Mouse (Mus musculus): Measurements from ENCODE around the gene Fyb2.

Fyb2 gene

DNA sequence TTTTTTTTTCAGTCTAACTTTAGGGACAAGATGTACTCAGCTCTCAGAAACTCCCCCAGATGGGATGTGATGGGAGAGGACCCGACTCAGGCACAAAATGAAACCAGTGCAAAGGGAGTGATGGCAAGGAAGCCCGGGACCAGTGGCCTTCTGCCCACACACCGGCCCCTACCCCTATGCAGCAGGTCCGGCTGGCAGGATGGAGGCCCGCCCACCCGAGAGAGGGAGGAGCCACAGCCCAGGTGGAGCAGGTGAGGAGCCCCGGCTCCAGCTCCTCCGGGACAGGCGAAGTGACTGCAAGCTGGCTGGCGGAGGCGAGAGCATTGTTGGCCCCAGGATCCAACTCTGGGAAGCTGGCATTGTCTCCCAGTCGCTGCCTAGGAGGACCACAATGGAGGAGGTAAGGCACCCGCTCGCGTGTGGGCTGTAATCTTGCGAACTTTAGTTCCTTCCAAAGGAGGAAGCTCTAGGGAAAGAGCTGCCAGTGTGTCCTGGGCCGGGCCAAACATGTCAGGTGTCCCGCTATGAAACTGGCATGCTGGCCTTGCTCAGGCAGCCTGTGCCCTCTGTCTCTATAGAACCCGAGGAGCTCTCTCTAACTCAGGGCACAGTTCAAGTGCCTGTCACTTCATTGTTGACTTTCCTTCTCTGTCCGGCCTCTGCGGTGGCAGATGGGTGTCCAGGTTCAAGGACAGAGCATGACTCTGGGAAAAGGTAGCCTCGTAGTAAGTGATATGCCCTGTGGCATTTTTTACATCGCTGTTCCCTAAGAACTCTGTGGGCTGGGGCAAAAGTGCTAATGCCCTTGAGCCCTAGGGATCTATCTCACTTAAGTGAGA lies at the start of gene Fyb2:
Fyb2 (plus strand) TSS at position 166 of the 839 bp plus-strand sequence.
- DNase-seq (ENCODE audit: low spot score), result no peak

- DNase-seq (ENCODE audit: low spot score), result no peak
These were observed 48.9 kb upstream of the Fyb2 start for GRCm38 (mm10) chr4:104864397-104864796.

DNA sequence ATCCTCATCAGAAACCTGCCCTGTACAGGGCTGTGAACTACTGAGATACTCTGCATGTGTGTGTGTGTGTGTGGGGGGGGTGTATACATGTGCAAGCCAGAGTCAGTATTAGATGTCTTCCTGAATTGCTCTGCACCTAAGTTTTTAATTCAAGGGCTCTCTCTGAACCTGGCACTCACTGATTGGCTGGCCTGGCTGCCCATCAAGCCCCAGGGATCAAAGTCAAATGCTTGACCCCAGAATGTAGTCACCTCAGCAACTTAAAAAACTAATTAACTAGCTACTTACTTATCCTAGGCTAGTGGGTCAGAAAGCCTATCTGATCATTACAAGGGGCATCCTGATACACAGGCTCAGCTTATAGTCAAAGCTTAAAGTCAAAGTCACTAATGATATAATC lies 43.7 kb upstream of the Fyb2 start:
- DNase-seq (ENCODE audit: low spot score), result no peak

DNA sequence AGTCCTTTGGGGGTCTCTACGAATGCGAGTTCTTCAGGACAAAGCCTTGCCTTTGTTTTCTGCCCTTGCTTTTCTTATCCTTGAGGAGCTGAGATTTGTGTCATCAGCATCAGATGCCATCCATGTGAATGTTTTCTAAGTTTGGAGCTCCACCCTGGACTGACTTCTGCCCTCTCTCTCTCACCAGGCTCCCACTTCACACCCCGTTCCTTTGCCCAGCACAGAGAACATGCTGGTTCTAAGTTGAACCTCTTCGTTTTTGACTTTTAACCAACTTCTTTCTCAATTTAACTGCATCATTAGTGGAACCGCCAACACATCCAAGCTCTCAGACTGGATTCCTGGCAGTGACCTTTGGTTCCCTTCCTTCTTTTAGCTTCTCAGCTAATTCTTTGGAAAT lies 43.1 kb upstream of the Fyb2 start:
- DNase-seq (ENCODE audit: low spot score), result no peak

DNA sequence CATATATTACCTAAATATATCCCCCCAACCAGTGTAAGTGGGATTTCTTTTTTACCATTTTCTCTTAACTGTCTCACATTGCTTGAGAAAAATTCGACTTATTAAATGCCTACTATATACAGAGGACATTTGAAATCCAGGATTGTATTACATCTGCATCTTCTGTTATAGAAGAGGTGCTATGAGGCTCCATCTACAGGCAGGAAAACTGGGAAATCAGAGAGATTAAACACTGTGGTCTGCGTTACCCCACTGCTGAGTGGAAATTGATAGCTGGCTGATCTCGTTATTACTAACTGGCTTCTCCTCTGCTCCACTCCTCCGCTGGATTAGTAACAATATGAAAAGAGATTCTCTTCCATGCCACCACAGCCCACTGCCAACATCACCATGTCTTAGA lies 37.4 kb upstream of the Fyb2 start:
- DNase-seq (ENCODE audit: low spot score), result no peak

- no peak for DNase-seq (ENCODE audit: low spot score)
These were observed 36.9 kb upstream of the Fyb2 start, which contains the start of gene C8a for GRCm38 (mm10) chr4:104876323-104876722. C8a (minus strand) TSS chr4:104876398.

DNA sequence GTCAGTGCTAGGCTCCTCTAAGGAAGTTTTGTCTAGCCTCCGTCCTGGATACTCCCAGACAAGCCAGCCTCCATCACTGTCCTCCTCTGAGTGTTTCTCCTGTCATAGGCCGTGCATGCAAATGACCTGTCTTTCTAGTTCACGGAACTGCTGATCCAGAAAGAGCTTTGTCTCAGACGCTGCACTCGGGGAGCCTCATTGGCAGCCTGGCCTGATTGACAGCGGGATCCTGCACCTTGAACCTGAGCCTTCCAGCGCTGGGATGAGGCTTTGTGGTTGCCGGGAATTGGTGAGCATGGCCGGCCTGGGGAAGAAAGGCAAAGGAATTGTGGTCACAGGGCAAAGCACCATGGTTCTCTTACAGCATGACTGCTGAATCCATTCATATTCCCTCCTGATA lies 25.8 kb upstream of the Fyb2 start:
- DNase-seq (ENCODE audit: low spot score), result no peak

- DNase-seq (ENCODE audit: low spot score), result no peak
These were observed 24.6 kb upstream of the Fyb2 start for GRCm38 (mm10) chr4:104888499-104889262.

GRCm38 (mm10) chr4:104891708-104892107 lies 21.5 kb upstream of the Fyb2 start:
- DNase-seq (ENCODE audit: low spot score), result no peak

- no peak for DNase-seq (ENCODE audit: low spot score)
These were observed 19.7 kb upstream of the Fyb2 start for GRCm38 (mm10) chr4:104893588-104893987.

GRCm38 (mm10) chr4:104894004-104894734 lies 19.1 kb upstream of the Fyb2 start:
- DNase-seq (ENCODE audit: low spot score), result peak; percentile 48

DNA sequence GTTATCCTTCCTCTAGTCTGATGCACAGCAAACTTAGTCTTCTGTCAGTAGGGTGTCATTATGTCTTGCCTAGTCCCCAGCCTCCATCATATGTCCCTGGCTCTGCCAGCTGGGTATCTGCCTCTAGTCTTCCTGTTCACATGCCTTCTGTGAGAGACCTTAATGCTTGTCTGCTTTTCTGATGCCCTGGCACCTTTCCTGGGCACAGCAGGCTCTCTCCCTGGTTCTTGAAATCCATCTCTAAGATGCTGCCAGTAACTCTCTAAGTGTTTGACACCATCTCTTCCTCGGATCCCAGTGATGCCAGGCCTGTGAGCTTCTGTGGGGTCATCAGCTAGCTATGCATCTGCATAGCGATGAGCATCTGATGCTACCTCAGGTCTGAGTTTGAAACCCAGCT lies 10.4 kb upstream of the Fyb2 start:
- no peak for DNase-seq (ENCODE audit: low spot score)

- no peak for DNase-seq (ENCODE audit: low spot score)
These were observed 8.2 kb upstream of the Fyb2 start for GRCm38 (mm10) chr4:104905049-104905448.

GRCm38 (mm10) chr4:104911685-104912084 lies 1.6 kb upstream of the Fyb2 start:
- peak; percentile 25 for DNase-seq (ENCODE audit: low spot score)

DNA sequence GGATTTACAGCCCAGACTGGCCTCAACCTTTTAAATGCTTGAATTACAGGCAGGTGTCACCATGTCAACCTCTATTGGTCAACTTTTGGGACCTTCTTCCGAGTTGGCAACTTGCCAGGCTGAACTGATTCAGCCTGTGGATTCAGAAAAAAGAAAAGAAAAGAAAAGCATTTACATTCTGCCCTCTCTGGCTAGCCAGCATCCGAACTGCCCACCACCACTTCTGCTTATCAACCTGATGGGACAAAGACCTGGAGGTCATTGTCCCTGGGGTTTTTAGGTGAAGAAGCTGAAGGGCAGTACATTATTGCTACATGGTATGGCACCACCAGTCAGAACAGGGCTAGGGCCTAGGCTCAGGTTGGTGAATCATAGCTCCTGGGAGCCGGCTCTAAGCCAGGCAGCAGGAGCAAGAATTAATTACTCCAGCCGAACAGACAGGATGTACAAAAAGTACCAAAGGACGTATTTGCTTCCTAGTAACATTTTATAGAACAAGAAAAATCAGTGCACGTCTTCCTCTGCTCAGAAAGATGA lies 1.5 kb downstream of the Fyb2 start:
- no peak for DNase-seq (ENCODE audit: low spot score)

DNA sequence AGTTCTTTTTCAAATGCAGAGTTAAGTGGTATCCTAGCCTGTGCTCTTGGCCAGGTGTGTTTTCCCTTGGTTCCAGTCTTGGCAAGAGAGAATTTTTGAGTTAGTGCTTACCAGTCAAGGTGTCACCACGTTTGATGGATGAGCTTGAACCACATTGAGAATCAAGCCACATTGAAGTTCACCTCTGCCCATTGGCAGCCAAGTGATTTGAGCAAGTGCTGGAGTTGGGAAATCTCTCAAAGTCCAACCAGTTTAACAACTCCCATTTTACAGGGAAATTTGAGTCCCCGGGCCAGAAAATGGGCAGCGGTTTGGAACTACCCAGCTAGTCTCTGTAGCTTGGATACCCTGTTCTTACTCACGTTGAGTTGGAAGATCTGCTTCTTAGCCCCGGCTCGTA lies 4.8 kb downstream of the Fyb2 start:
- no peak for DNase-seq (ENCODE audit: low spot score)

DNA sequence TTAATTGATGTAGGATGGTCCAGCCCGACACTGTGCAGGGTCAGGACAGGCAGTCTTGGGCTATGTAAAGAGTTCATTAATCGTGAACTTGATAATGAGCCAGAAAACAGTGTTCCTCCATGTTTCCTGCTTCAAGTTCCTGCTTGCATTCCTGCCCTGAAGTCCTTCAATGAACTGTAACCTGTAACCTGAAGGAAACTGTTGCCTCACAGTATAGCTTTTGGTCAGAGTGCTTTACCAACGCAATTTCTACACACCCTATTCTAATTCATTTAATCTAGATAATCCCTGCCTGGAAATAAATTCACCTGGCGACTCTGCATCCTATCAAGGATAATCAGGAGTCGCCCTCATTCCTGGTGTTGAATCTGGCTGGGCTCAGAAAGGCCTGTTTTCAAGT lies 12.1 kb downstream of the Fyb2 start:
- DNase-seq (ENCODE audit: low spot score), result no peak

- no peak for DNase-seq (ENCODE audit: low spot score)
These were observed 15.9 kb downstream of the Fyb2 start for GRCm38 (mm10) chr4:104929165-104929564.

- no peak for DNase-seq (ENCODE audit: low spot score)
These were observed 20.4 kb downstream of the Fyb2 start for GRCm38 (mm10) chr4:104933620-104934019.

- no peak for DNase-seq (ENCODE audit: low spot score)
These were observed 21.7 kb downstream of the Fyb2 start for GRCm38 (mm10) chr4:104934997-104935396.

DNA sequence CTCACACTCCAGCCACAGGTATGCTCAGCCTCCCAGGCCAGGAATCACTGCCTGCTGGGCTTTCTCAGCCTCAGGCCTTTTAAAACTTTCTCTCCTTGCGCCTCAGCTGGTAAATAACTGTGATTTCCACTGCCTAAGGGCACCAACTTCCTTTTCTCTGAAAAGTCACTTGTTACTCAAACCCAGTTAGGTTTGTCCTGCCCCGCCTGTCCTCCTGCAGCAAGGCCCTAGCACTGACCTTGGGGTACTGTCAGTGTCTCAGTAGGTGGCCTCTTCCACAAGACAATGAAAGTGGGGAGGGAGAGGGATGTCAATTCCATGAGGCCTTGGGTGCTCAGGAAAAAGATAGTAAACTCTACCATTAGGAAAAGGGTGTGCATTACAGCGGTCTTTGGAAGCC lies 22.2 kb downstream of the Fyb2 start:
- DNase-seq (ENCODE audit: low spot score), result no peak

- DNase-seq (ENCODE audit: low spot score), result no peak
These were observed 22.8 kb downstream of the Fyb2 start for GRCm38 (mm10) chr4:104936011-104936410.

Measured in left cerebral cortex, adult 11 months (tissue).